Mouse (Mus musculus): ENCODE data around the gene Vps41.

Vps41 gene

DNA sequence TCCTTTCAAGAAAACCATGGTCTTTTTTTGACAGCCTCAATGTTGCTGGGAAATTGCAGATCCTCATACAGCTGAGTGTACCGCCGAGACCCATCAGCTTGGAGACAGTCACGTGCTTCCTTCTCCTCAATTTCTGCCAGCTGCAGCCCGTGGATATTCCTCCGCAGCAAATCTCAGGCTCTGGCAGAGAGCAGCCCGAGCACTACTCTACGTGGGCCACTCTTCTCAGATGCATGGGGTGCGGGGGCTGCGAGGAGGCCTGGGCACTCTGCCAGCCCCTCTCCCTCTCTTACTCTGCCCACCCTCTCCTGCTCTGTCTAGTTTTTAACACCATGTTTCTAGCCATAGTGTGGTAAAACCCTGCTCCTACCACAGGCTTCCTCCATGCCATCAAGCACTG is 175.8 kb downstream of the Vps41 start:
- no peak for DNase-seq

DNA sequence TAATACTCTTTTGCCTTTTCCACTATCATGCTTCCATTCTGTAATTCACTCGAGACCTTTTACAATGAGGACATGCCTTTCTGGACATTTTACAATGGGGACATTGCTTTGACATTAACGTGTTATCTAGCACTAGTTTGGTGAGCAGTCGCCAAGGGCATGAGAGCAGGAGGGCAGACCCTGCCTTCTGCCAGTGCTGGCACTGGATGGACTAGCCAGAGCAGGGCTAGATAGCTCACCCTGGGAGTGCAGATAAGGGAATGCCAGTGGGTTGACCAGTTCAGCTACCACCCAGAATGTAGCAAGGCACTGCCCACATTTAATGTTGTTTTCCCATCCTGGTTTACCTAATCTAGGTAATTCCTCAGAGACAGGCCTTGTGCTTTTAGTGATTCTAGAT is 179.7 kb downstream of the Vps41 start:
- DNase-seq = peak; percentile 94

DNA sequence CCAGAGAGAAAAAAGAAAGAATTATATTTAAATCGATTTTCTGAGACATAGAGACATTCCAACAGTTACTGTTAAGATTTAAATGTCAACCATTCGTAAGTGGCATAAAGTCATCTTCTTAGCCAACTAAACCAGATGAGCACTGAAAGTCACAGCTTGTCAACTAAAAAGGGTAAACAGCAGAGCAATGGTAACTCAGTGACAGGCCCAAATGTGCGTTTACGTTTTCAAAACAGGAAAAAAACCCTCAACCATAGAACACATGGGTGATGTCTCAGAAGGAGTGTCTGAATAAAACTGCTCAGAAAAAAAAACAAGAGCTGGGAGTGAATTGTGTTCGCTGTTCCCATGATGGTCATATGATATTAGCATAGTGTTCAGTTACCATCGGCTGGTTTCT is 186.5 kb downstream of the Vps41 start:
- DNase-seq = no peak

DNA sequence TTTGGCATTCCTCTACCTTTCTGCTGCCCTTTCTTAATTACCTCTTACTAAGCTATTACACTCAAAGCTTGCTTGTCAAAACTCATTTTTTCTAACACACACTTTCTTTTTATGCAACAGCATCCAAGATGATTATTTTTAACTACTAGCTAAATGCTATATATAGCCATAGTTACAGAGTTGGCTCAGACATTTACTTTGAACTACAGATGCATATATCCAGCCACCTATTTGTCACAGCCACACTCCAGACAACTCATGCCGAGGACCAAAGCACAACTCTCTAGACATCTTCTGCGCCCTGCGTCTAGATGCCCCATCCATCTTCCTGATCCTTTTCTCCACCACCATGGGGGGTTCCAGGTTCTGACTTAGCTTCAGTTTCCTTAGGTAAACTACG is 197.7 kb downstream of the Vps41 start:
- DNase-seq = no peak

Measured in heart, adult 11 months (tissue).